Mouse (Mus musculus) urinary bladder, postnatal 36 days (tissue): ENCODE data around the gene Sh3bp1.

Experiments
- DNase-seq, 2 experiments: peaks; one replicate each; pipeline ENCODE4 v3.0.0; 2022; ENCODE audit warnings: low spot score in 2 of 2, mixed read lengths in 1 of 2

Gene Sh3bp1

DNA sequence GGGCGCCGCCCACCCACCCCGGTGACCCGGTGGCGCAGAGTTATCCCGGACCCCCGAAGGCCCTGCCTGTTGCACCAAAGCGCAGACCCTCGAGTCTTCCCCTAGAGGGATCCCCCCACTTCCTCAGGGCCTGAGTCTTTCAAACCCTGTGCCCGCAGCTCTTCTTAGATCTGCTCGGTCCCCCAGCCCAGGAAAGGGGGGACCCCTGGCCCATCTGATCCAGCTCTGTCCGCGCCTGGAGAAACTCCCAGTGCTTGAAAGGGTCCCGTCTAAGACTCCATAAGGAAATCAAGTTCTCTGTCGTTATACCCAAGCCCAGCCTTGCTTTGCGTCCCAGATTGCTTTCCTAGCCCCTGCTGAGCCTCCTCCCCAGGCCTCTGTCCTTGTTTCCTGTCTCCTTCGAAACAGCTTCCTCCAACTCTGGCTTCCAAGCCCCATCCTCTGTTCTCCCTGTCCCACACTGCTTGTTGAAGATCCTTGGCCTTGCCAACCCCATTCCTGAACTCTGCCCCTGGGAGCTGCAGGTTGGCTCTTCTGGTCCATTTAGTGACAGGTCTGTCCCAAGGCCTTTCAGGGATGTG is 21.7 kb upstream of the Sh3bp1 start:
- DNase-seq, result no peak

DNA sequence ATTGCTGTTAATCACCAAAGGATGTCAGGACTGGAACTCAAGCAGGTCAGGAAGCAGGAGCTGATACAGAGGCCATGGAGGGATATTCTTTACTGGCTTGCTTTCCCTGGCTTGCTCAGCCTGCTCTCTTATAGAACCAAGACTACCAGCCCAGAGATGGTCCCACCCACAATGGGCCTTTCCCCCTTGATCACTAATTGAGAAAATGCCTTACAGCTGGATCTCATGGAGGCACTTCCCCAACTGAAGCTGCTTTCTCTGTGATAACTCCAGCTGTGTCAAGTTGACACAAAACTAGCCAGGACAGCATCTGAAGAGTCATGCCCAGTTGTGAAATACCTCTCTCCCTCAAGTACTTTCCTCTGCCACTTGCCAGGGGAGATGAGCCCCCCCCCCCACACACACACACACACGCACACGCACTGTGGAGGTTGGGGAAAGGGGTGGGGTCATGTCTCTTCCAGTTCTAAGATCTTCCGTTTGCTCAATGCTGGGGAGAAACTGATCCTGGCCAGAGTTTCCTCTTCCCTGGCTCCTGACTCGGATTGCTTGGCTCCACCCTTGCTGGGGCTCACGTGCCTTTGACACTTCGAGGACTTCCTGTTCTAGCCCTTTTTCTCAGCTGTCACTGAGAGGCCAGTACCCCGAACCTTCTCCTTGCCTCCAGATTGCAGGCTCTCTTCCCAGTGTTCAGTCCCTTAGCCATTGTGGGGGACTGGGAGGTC is 20.6 kb upstream of the Sh3bp1 start:
- DNase-seq, result peak in 1 of 2 experiments; percentile 52

DNA sequence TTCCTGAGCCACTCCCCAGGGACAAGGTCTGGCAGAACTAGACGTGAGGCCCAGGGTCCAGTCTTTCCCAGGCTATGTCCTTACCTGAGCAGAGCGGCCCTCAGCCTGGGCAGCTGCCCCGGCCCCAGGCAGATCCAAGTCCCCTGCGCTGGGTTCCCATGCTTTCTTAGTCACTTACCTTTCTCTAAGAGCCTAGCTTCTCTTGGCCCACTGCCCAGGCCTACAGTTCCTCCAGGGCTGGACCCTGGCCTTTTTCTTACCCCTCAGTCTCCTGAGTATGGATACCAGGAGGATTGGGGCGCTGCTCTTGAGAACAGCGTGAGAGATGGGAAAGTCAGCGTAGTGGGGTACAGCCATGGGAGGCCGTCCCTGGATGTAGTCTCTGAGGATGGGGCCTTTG is 19.1 kb upstream of the Sh3bp1 start:
- DNase-seq, result no peak

DNA sequence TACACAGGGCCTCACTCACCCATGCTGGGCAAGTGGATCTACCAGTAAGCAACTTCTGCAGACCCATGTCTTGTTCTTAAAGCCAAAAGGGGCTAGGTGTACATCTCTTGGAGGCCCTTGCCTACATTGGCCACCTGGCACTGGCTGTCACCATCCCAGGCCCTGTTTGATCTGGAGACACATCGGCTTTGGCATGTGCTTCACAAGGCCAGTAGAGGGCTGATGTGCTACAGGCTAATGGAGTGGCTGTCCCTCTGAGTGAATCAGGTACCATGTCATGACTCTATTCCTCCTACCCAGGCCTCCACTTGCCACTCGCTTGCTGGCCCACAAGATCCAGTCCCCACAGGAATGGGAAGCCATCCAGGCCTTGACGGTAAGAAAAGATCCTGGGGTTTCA is 17.7 kb upstream of the Sh3bp1 start:
- no peak for DNase-seq

DNA sequence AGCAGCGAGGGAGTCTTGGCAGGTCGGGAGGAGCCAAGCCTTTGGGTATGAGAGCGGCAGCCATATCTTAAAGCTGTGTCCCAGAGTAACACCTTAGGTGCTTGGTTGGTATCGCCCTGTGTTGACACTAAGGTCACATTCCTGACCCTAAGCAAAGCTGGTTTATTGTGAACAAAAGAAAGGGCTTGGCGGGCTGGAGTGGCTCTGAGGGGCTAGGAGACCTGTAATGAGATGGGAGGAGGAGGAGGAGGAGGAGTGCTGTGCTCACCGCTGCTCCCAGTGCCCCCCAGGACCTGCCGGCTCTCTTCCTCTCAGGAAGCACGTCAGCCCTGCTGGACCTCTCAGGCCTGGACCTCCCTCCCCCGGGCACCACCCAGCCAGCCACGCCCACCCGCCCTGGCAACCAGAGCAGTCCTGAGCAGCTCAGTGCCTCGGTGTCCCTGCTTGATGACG is 10.1 kb upstream of the Sh3bp1 start:
- no peak for DNase-seq

DNA sequence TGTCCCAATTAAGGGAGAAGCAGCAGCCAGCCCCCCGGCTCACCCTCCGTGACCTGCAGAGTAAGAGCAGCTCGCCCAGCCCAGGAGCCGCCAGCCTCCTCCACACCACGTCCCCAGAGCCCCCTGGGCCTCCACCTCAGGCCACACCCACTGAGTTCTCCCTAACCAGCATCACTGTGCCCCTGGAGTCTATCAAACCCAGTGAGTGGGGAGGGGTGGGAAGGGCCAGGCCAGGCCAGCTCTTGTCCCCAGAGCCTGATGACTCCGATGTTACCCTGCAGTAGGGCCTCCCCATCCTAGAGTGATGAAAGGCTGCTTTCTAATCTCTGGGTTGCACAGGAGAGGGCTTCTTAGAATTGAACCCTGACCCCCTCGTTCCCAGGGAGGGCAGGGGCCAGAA is 7.1 kb upstream of the Sh3bp1 start:
- no peak for DNase-seq

DNA sequence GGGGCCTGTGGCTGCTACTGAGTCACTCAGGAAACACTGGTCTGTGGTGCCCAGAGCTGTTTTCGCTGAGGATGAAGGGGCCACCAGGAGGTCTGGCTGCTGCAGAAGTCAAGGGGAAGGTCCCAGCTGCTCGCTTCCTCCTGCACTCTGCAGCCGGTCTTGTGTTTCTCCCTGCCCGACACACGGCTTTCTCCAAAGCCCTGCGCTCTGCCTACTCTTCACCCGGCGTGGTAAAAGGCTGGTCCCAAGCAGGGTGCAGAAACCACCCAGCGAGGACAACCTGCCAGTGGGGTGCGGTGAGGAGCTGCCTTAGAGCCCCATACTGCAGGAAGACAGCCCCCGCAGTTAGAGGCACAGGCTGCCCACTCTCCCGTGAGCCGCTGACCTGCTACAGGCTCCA is 4.8 kb upstream of the Sh3bp1 start:
- no peak for DNase-seq

DNA sequence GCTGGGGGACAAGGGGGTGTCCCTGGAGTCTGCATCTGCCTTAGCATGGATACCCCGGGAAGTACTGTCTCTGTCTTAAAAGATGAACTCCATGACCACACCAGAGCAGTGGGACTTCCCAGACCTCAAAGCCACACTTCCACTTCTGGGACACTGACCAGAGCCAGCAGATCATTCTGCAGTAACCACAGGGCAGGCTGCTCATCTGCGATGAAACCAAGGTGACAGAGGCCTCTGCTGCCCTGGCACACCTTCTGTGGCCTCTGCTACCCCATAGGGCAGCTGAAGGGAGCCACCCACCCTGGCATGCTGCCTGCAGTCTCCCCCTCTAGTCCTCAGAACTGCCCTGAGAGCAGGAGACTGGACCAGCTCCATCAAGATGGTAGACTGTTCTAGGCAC is 3.8 kb upstream of the Sh3bp1 start:
- no peak for DNase-seq

DNA sequence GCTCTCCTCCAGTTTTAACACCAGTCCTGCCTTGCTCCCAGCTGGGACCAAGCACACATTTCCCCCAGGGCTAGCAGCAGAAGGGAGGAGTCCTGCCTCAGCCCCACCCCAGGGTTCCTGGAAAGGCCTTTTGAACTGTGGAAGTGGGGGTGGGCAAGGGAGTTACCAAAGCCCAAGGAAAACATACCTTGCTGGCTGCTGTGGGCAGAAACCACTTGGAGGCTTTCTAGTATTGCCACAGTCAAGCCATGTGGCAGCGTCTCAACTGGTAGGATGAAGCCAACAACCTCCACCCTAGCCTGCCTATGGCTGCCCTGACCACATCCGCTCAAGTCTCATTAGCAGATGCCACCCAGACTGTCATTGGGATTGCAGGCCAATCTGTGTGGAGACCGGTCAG is 3.4 kb upstream of the Sh3bp1 start:
- DNase-seq, result no peak

DNA sequence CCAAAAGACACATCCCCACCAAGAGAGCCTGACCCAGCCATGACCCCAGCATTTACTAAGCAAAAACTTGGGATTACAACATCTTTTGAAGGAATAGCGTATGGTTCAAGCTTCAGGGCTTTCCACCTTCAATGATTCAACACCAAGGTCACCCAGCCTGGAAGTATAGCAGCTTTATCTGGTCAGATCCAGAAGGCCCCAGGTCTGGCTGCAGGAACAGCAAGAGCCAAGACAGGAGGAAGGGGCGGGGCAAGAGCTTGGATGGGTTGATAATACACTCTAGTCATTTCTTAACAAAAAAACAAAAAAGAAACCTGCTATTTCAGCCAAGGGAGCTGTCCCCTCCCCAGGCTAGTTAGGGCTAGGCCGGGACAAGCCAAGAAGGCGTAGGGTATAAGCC is 2.1 kb upstream of the Sh3bp1 start:
- DNase-seq, result no peak

DNA sequence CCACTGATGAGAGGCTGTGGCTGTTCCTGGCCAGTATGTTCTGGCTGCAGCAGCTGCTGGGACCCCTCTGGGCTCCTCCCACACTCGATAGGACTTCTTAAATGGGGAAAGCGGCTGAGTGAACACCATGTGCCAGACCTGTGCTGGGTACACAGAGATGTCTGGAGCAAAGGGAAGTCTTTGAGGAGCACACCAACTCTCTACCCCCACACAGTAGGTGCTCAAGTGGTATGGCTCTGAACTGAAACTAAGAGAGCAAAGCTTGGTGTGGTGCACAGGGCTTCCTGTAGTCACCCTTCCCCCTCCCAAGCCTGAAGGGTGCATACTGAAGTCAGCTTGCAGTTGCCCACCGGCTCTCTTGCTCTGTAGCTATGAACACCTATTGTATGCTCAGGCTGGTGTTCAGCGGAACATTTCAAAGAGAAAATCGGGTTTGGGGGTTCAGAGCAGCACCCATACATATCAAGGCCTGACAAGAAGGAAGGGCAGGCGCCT is 1.0 kb upstream of the Sh3bp1 start:
- no peak for DNase-seq

DNA sequence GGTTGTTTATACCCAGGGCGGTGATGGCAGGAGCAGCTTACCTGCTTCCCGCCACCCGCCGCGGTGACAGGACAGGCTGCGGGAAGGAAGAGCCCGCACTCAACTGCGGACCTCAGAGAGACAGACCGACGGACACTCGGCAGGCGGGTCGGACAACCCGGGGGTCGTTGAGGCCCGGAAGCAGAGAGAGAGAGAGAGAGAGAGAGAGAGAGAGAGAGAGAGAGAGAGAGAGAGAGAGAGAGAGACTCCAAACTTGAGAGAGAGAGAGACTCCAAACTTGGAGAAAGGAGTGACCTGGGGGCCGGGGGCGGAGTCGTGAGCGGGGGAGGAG is 194 bp upstream of the Sh3bp1 start, which contains the start of gene Gm49510:
Gene Gm49510, plus strand, starts transcription at position 259 of the 331 bp plus-strand sequence.
- no peak for DNase-seq

DNA sequence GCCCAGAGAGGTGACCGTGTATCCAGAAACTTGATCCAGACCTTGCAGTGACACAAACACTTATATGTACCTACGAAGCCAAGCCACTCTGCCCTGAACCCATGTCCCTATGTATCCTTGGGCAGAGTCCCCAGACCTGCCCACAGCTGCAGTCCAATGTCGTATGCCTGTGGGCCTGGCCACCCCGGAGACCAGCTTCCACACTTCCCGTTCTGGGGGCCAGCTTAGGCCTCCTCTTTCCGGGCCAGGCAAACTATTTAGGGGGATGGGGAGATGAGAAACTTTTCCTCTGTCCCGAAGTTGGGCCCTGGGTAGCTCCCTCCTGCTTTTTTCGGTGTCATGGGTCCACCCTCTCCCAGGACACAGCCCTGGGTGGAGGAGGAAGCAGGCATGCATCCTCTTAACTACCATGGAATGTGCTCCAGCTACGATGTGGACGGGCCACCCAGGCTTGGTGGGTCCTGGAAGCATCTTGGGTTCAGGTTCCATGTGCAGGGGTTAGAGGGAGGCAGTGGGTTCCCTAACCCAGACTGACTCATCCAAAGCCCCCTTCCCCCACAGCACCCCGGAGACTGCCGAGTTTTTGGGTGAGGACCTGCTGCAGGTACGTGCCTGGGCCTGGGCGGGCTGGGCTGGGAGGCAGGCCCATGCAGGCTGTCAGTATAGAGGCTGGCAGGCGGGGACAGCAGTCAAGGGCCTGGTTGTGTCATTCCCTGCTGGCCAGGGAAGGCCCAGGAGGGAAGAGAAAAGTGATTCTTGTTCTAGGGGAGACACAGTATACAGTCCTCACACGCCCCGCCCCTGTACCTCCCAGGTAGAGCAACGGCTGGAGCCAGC is 1.2 kb downstream of the Sh3bp1 start:
- peak; percentile 47 to 49 for DNase-seq

DNA sequence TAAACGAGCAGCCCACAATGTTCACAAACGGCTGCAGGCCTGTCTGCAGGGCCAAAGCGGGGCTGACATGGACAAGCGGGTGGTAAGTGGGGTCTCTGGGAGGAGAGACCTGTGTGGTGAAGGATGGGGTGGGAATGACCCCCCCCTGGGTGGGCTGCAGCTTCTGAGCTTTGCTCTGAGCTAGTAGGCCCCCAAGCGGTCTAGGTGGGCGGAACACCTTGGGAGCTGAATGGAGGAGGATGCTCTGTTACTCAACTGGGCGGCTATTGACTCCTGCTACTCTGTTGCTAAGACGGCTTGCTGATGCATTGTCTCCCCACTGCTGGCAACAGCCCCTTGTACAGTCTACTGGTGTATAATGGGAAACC is 1.8 kb downstream of the Sh3bp1 start:
- DNase-seq, result no peak

DNA sequence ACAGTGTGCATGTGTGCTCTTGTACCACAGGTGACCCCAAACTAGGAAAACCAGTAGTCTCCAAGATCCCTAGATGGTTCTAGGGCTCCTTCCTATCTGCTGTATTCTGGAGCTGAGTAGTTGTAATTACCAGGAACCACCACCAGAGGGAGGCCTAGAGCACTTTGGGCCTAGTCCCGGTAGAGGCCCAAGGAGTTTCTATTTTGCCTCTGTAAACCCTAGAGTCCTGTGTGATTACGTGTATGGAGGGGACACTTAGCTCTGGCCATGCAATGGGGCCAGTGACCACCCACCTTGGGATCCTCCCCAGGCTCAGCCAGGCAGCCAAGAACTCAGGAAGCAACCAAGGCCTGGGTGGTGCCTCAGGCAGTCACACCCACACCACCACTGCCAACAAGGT is 3.7 kb downstream of the Sh3bp1 start:
- peak; percentile 70 to 79 for DNase-seq

DNA sequence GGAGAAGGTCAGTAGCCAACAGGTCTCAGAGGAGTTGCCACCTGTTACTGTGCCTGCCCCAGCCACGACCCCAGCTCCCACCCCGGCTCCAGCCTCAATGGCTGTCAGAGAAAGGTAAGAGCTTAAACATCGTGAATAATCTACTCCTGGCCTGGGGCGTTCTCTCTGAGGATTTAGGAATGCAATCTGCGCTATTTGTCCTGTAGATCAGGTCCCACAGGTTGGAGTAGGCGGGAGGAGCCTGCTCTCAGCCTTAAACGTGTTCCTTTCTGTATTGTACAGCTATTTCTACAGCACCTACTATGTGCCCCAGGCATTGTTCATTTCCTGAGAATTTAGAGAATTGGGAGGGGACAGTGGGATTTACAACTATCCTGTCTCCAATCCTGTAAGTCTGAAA is 8.8 kb downstream of the Sh3bp1 start:
- no peak for DNase-seq

DNA sequence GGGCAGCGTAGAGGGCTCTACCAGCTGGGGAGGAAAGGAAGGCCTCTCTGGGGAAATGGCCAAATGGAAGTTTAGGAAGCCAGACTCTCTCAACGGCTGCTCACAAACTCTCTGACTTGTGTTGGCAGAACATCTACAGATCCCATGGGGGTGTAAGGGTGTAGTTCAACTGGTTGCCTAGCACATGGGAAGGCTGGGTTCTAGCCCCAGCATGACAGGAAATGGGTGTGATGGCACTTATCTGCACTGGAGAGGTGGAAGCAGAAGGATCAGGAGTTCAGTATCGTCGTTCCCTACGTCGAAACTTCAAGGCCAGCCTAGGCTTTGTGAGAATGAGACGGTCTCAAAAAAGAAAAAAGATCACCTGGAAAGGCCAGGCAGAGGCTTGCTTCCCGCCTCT is 9.4 kb downstream of the Sh3bp1 start:
- DNase-seq, result no peak

DNA sequence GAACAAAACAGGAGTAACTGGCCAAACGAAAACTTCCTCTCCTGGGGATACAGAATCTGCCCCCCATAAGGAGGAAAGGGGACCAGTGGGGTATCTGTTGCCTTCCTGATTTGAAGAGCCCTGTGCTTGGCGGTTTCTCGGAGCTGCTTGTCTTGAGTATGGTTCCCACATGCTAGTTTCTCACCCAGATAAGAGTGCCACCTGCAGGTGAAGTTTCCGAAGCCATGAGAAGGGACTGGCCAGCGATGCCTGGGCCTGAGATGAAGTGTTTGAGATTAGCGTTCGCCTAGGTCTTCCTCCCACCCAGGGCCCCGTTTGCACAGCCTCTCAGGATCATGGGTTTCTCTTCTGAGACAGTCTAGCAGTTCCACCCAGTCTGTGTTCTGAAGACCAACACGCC is 12.5 kb downstream of the Sh3bp1 start:
- no peak for DNase-seq

DNA sequence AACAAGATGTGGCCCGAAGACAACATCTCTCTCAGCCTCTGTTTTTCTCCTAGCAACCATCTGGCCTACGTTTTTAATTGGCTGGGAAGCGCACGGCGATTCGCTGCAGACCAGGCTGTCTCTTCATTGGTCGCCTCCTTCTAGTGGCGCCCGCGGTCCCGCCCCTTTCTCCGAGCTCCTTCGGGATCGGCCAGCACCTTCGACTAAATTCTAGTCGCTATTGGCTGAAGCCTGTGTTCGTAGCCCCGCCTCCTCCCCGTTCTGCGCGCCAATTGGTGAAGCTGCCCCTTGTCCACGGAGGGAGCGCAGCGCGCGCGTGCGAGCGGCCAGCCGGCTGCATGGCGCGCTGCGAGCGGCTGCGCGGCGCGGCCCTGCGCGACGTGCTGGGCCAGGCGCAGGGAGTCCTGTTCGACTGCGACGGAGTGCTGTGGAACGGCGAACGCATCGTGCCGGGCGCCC is 14.1 kb downstream of the Sh3bp1 start, which contains the start of gene Pdxp:
Gene Pdxp, plus strand, starts transcription at position 288 of the 459 bp plus-strand sequence.
- DNase-seq, result peak; percentile 82 to 91

DNA sequence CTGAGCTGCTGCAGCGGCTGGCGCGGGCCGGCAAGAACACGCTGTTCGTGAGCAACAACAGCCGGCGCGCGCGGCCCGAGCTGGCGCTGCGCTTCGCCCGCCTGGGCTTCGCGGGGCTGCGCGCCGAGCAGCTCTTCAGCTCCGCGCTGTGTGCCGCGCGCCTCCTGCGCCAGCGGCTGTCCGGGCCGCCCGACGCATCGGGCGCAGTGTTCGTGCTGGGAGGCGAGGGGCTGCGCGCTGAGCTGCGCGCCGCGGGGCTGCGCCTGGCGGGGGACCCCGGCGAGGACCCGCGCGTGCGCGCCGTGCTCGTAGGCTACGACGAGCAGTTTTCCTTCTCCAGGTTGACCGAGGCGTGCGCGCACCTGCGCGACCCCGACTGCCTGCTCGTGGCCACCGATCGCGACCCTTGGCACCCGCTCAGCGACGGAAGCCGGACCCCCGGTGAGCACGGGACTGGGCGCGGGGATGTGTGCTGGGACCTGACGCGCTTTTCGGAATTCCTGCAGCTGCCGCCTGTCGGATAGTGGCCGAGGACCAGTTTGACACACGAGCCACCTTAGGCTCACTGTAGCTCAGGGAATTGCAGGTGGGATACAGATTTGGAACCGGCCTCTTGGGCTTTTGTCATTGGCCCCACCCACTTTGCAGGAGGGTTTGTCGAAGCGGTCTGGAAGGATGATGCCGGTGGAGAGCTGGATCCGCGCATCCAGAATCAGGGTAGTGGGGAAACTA is 14.7 kb downstream of the Sh3bp1 start:
- DNase-seq, result no peak

DNA sequence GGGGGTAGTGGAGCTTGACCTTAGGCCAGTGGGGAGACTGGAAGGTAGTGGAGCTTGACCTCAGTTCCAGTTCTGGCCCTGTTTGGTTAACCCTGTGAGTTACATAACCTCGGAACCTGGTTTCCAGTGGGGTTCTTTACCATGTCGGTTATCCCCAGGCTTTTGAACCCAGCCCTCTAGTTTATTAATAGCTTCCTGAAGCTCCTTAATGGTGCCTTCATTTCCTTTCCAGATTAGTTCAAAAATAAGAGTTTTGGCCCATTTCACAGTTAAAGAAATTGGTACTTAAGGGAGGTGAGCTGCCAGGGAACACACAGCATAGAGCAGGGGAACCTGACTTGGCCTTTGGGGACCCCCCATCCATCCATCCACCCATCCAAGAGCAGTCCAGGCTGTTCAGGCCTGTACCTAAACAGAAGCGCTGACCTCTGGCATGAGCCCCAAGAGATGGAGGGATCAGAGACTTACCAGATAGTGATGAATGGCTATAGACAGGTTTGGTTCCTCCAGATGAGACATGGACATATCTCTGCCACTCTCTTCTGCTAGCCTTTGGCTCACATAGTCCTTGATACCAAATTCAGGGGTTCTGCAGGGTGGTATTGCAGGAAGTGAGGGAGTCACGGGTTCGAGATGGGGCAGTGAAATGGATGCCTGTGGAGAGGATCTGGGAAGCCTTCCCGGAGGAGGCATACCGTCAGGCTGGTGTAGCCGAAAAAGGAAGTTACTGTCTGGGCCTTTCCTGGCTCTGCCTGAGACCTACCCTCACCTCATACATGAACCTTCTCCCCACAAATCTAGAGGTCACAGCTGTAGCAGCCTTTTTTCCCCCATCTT is 15.5 kb downstream of the Sh3bp1 start:
- DNase-seq, result no peak
